Mouse (Mus musculus) kidney, adult 2 months (tissue): ENCODE measurements at regions not wholly inside any gene's neighbourhood (a gene's known extent, or its start where the extent isn't known, plus 50 kb on each side); places are given as distances from the start of the nearest gene placed in this dataset.

Experiments used
- DNase-seq: peaks from one replicate; pipeline ENCODE4 v3.0.0; 2021
- H3K27ac ChIP-seq: fragments of 200-500 bp; 2 replicates; pipeline ENCODE4 v1.5.1; 2012; ENCODE audit warnings: low read depth, low read length, control low read depth, inconsistent platforms; ENCODE audit not compliant: insufficient read depth
- H3K27me3 ChIP-seq: fragments of 200-500 bp; replicated peaks from 2 replicates; pipeline ENCODE4 v1.6.1; 2012; ENCODE audit warnings: mild to moderate bottlenecking, moderate library complexity, low read length, inconsistent platforms; ENCODE audit not compliant: control insufficient read depth, insufficient read depth
- H3K36me3 ChIP-seq: fragments of 200-500 bp; 2 replicates; pipeline ENCODE4 v1.6.1; 2012; ENCODE audit warnings: mild to moderate bottlenecking, moderate library complexity, low read length, inconsistent platforms; ENCODE audit not compliant: control insufficient read depth, insufficient read depth
- H3K4me1 ChIP-seq: fragments of 200-500 bp; 2 replicates; pipeline ENCODE4 v1.6.1; 2011; ENCODE audit warnings: low read length; ENCODE audit not compliant: control insufficient read depth, insufficient read depth
- H3K4me3 ChIP-seq: fragments of 200-500 bp; 2 replicates; pipeline ENCODE4 v1.5.1; 2011; ENCODE audit warnings: mild to moderate bottlenecking, low read depth, low read length, control low read depth; ENCODE audit not compliant: insufficient read depth
- CTCF ChIP-seq: fragments of 200-500 bp; conservative IDR thresholded peaks from 2 replicates; pipeline ENCODE4 v1.5.1; 2011; ENCODE audit warnings: low read depth, mild to moderate bottlenecking, control low read depth, low read length, moderate library complexity, mixed read lengths; ENCODE audit not compliant: insufficient read depth, insufficient read length
- POLR2A ChIP-seq: fragments of 200-500 bp; IDR thresholded peaks from one replicate; pipeline ENCODE4 v1.6.1; 2011; ENCODE audit warnings: low read depth, low read length, control low read depth
- WGBS: fragments of 180-500 bp; shearing (Covaris S2); methylation state at CpG from one replicate; pipeline ENCODE4 v1.1.7; 2018; 5-methylcytosine and 5-hydroxymethylcytosine counted together

- WGBS = 36% methylated on average over 19 of the region's 19 CpGs
- H3K27ac ChIP-seq = no peak overlapping the region
- DNase-seq = peak; percentile 38
These were observed 218.3 kb downstream of the Myo1b start for GRCm38 (mm10) chr1:51697265-51698192.

GRCm38 (mm10) chr1:51696471-51696870, 218.2 kb upstream of the Nabp1 start:
- Histone ChIP-seq H3K36me3 (no peaks in the 10 kb centered on the region), H3K27ac (no peak overlapping the region), H3K4me3 (no peak overlapping the region), H3K4me1 (no peaks in the 10 kb centered on the region), H3K27me3 (no peaks in the 10 kb centered on the region)
- TF ChIP-seq CTCF (no peak), POLR2A (no peak)
- WGBS = 56% methylated on average over 2 of the region's 2 CpGs
- DNase-seq = no peak

More at GRCm38 (mm10) chr1:51697265-51698192, 218.3 kb downstream of the Myo1b start:
- no peak overlapping the region for H3K4me3 ChIP-seq
- TF ChIP-seq CTCF (no peak), POLR2A (no peak)
- no peaks in the 10 kb centered on the region for H3K27me3 ChIP-seq
- H3K36me3 ChIP-seq = no peaks in the 10 kb centered on the region
- H3K4me1 ChIP-seq = no peaks in the 10 kb centered on the region

- no peaks in the 10 kb centered on the region for H3K4me1 ChIP-seq
- H3K27ac ChIP-seq = no peak overlapping the region
- H3K4me3 ChIP-seq = no peak overlapping the region
- TF ChIP-seq CTCF = no peak
- TF ChIP-seq POLR2A = no peak
- no peaks in the 10 kb centered on the region for H3K27me3 ChIP-seq
- DNase-seq = no peak
- no peaks in the 10 kb centered on the region for H3K36me3 ChIP-seq
- 91% methylated on average over 10 of the region's 10 CpGs for WGBS
These were observed 212.7 kb upstream of the Nabp1 start for GRCm38 (mm10) chr1:51690878-51691277.

GRCm38 (mm10) chr1:51689461-51690223, 211.4 kb upstream of the Nabp1 start:
- peak; percentile 63 for DNase-seq
- WGBS = 64% methylated on average over 9 of the region's 9 CpGs
- H3K27me3 ChIP-seq = no peaks in the 10 kb centered on the region
- no peaks in the 10 kb centered on the region for H3K4me1 ChIP-seq
- H3K36me3 ChIP-seq = no peaks in the 10 kb centered on the region
- no peak overlapping the region for H3K4me3 ChIP-seq
- H3K27ac ChIP-seq = no peak overlapping the region
- peak; percentile 34 for TF ChIP-seq CTCF
- no peak for TF ChIP-seq POLR2A

- DNase-seq = no peak
- Histone ChIP-seq H3K4me3 (no peak overlapping the region), H3K4me1 (no peaks in the 10 kb centered on the region), H3K27ac (no peak overlapping the region), H3K36me3 (no peaks in the 10 kb centered on the region), H3K27me3 (no peaks in the 10 kb centered on the region)
- WGBS = 88% methylated on average over 5 of the region's 5 CpGs
- TF ChIP-seq POLR2A (no peak), CTCF (no peak)
These were observed 210.7 kb upstream of the Nabp1 start for GRCm38 (mm10) chr1:51688946-51689345.

GRCm38 (mm10) chr1:51688224-51688545, 210.0 kb upstream of the Nabp1 start:
- TF ChIP-seq CTCF = no peak
- TF ChIP-seq POLR2A = no peak
- H3K4me1 ChIP-seq = no peaks in the 10 kb centered on the region
- WGBS = 59% methylated on average over 1 of the region's 1 CpGs
- H3K27ac ChIP-seq = no peak overlapping the region
- DNase-seq = no peak
- no peak overlapping the region for H3K4me3 ChIP-seq
- H3K36me3 ChIP-seq = no peaks in the 10 kb centered on the region
- no peaks in the 10 kb centered on the region for H3K27me3 ChIP-seq
